Mouse (Mus musculus) limb, embryonic 15.5 days (tissue): ENCODE results near the gene Sh3d19. TPM values are rescaled to one million over a fixed set of nuclear protein-coding genes. Genes with fewer than 3 reads are reported as not detected.

Experiments
- ATAC-seq: fragments of 200-750 bp; cut with Nextera tagmentation; 2 replicates; pipeline ENCODE4 v1.8.0; 2017; ENCODE audit warnings: low read depth, moderate TSS enrichment; ENCODE audit not compliant: insufficient number of reproducible peaks, low FRiP score, low TSS enrichment
- H3K27ac ChIP-seq: fragments of 300-500 bp; sonication (generic); 2 replicates; pipeline ENCODE4 v1.5.1; 2015; ENCODE audit warnings: moderate library complexity, mild to moderate bottlenecking, inconsistent platforms
- H3K27me3 ChIP-seq: fragments of 300-500 bp; sonication (generic); 2 replicates; pipeline ENCODE4 v1.6.1; 2015; ENCODE audit warnings: inconsistent platforms
- H3K36me3 ChIP-seq: fragments of 300-500 bp; sonication (generic); 2 replicates; pipeline ENCODE4 v1.6.1; 2015; ENCODE audit warnings: inconsistent platforms
- H3K4me1 ChIP-seq: fragments of 300-500 bp; sonication (generic); 2 replicates; pipeline ENCODE4 v1.6.1; 2015; ENCODE audit warnings: inconsistent platforms
- H3K4me2 ChIP-seq: fragments of 300-500 bp; sonication (generic); 2 replicates; pipeline ENCODE4 v1.6.1; 2015; ENCODE audit warnings: mild to moderate bottlenecking, inconsistent platforms
- H3K4me3 ChIP-seq: fragments of 300-500 bp; sonication (generic); 2 replicates; pipeline ENCODE4 v1.5.1; 2015; ENCODE audit warnings: mild to moderate bottlenecking, inconsistent platforms
- H3K9ac ChIP-seq: fragments of 300-500 bp; sonication (generic); 2 replicates; pipeline ENCODE4 v1.6.1; 2015; ENCODE audit warnings: inconsistent platforms
- H3K9me3 ChIP-seq: fragments of 300-500 bp; sonication (generic); 2 replicates; pipeline ENCODE4 v1.6.1; 2016; ENCODE audit warnings: inconsistent platforms
- WGBS: fragments of 180-500 bp; shearing (Covaris S2); methylation state at CpG from one replicate; pipeline ENCODE4 v1.1.7; 2015; 5-methylcytosine and 5-hydroxymethylcytosine counted together
- polyA plus RNA-seq: library from polyadenylated mRNA; unstranded; fragments of >200 nt; fragmentation: Nextera tagmentation; extraction: Ambion mirVana; gene quantifications from 2 replicates; pipeline ENCODE4 v1.2.1, GENCODE M21; 2015

Gene Sh3d19
- polyA plus RNA-seq, 1 experiment from 2014 or later: 41.7 TPM

- Histone ChIP-seq H3K4me2 (no peak overlapping the region), H3K4me1 (peaks cover 18% of the 10 kb centered on the region), H3K9me3 (no peaks in the 10 kb centered on the region), H3K27me3 (no peaks in the 10 kb centered on the region), H3K27ac (peak overlapping the region; percentile 90; the same call in 1 of the 2 replicates), H3K36me3 (peaks cover 2% of the 10 kb centered on the region; the same call in 1 of the 2 replicates), H3K9ac (no peak overlapping the region), H3K4me3 (no peak overlapping the region)
- no peak for ATAC-seq
- 88% methylated on average over 9 of the region's 9 CpGs for WGBS
Observed at GRCm38 (mm10) chr3:86037926-86038484, 67.1 kb downstream of the Sh3d19 start.

- peak overlapping the region; percentile 4; the same call in 1 of the 2 replicates for H3K4me3 ChIP-seq
- H3K9me3 ChIP-seq: no peaks in the 10 kb centered on the region
- H3K27me3 ChIP-seq: no peaks in the 10 kb centered on the region
- peak overlapping the region; percentile 29; the same call in 1 of the 2 replicates for H3K4me2 ChIP-seq
- peaks cover 18% of the 10 kb centered on the region for H3K4me1 ChIP-seq
- peak overlapping the region; percentile 90 for H3K27ac ChIP-seq
- 10% methylated on average over 3 of the region's 3 CpGs for WGBS
- ATAC-seq: no peak
- peaks cover 4% of the 10 kb centered on the region; the same call in 1 of the 2 replicates for H3K36me3 ChIP-seq
- no peak overlapping the region for H3K9ac ChIP-seq
Observed at GRCm38 (mm10) chr3:86038648-86039047, 67.7 kb downstream of the Sh3d19 start.

- H3K27me3 ChIP-seq: no peaks in the 10 kb centered on the region
- peaks cover 4% of the 10 kb centered on the region; the same call in 1 of the 2 replicates for H3K36me3 ChIP-seq
- 0 out of 2 replicates have a peak overlapping the region, but pooled peaks have one; percentile 15 for H3K9ac ChIP-seq
- ATAC-seq: peak; percentile 70; the same call in 1 of the 2 replicates
- H3K4me2 ChIP-seq: peak overlapping the region; percentile 22
- 31% methylated on average over 14 of the region's 14 CpGs for WGBS
- peak overlapping the region; percentile 91 for H3K27ac ChIP-seq
- H3K9me3 ChIP-seq: no peaks in the 10 kb centered on the region
- peaks cover 18% of the 10 kb centered on the region for H3K4me1 ChIP-seq
- H3K4me3 ChIP-seq: peak overlapping the region; percentile 36
Observed at GRCm38 (mm10) chr3:86040286-86041201, 69.6 kb downstream of the Sh3d19 start.

- ATAC-seq: no peak
- H3K4me1 ChIP-seq: no peaks in the 10 kb centered on the region
- H3K9ac ChIP-seq: no peak overlapping the region
- H3K4me3 ChIP-seq: no peak overlapping the region
- peaks cover 31% of the 10 kb centered on the region for H3K36me3 ChIP-seq
- no peaks in the 10 kb centered on the region for H3K9me3 ChIP-seq
- no peak overlapping the region for H3K27ac ChIP-seq
- 94% methylated on average over 9 of the region's 9 CpGs for WGBS
- H3K4me2 ChIP-seq: no peak overlapping the region
- H3K27me3 ChIP-seq: no peaks in the 10 kb centered on the region
Observed at GRCm38 (mm10) chr3:86047686-86048408, 76.9 kb downstream of the Sh3d19 start.

GRCm38 (mm10) chr3:86049041-86049440, 78.1 kb downstream of the Sh3d19 start:
- Histone ChIP-seq H3K27ac (no peak overlapping the region), H3K36me3 (peaks cover 28% of the 10 kb centered on the region), H3K9me3 (no peaks in the 10 kb centered on the region), H3K4me2 (no peak overlapping the region), H3K4me1 (peaks cover 5% of the 10 kb centered on the region), H3K9ac (no peak overlapping the region), H3K27me3 (no peaks in the 10 kb centered on the region), H3K4me3 (no peak overlapping the region)
- WGBS: 79% methylated on average over 2 of the region's 2 CpGs
- ATAC-seq: no peak

GRCm38 (mm10) chr3:86056678-86057077, 85.8 kb downstream of the Sh3d19 start:
- Histone ChIP-seq H3K27me3 (no peaks in the 10 kb centered on the region), H3K9me3 (no peaks in the 10 kb centered on the region), H3K9ac (no peak overlapping the region), H3K36me3 (no peaks in the 10 kb centered on the region), H3K27ac (no peak overlapping the region), H3K4me3 (no peak overlapping the region), H3K4me1 (peaks cover 5% of the 10 kb centered on the region), H3K4me2 (no peak overlapping the region)
- WGBS: 45% methylated on average over 4 of the region's 4 CpGs
- ATAC-seq: no peak

- Histone ChIP-seq H3K36me3 (no peaks in the 10 kb centered on the region), H3K9ac (no peak overlapping the region), H3K4me3 (no peak overlapping the region), H3K27ac (no peak overlapping the region), H3K4me2 (no peak overlapping the region), H3K9me3 (no peaks in the 10 kb centered on the region), H3K4me1 (peaks cover 5% of the 10 kb centered on the region), H3K27me3 (no peaks in the 10 kb centered on the region)
- WGBS: 73% methylated on average over 6 of the region's 6 CpGs
- no peak for ATAC-seq
Observed at GRCm38 (mm10) chr3:86057436-86058095, 86.7 kb downstream of the Sh3d19 start.

GRCm38 (mm10) chr3:86069646-86070250, 98.8 kb downstream of the Sh3d19 start:
- H3K9me3 ChIP-seq: no peaks in the 10 kb centered on the region
- H3K4me3 ChIP-seq: no peak overlapping the region
- ATAC-seq: no peak
- H3K4me1 ChIP-seq: no peaks in the 10 kb centered on the region
- H3K9ac ChIP-seq: no peak overlapping the region
- H3K27ac ChIP-seq: no peak overlapping the region
- no peaks in the 10 kb centered on the region for H3K36me3 ChIP-seq
- no peak overlapping the region for H3K4me2 ChIP-seq
- H3K27me3 ChIP-seq: no peaks in the 10 kb centered on the region
- 87% methylated on average over 11 of the region's 11 CpGs for whole genome bisulfite sequencing

- no peaks in the 10 kb centered on the region for H3K36me3 ChIP-seq
- H3K4me1 ChIP-seq: no peaks in the 10 kb centered on the region
- no peak overlapping the region for H3K27ac ChIP-seq
- no peaks in the 10 kb centered on the region for H3K27me3 ChIP-seq
- no peaks in the 10 kb centered on the region for H3K9me3 ChIP-seq
- WGBS: 85% methylated on average over 7 of the region's 7 CpGs
- no peak for ATAC-seq
- H3K4me3 ChIP-seq: no peak overlapping the region
- no peak overlapping the region for H3K9ac ChIP-seq
- H3K4me2 ChIP-seq: no peak overlapping the region
Observed at GRCm38 (mm10) chr3:86070799-86071198, 99.9 kb downstream of the Sh3d19 start.

- Histone ChIP-seq H3K27me3 (no peaks in the 10 kb centered on the region), H3K4me1 (no peaks in the 10 kb centered on the region), H3K9ac (no peak overlapping the region), H3K4me3 (no peak overlapping the region), H3K36me3 (no peaks in the 10 kb centered on the region), H3K27ac (no peak overlapping the region), H3K4me2 (no peak overlapping the region), H3K9me3 (no peaks in the 10 kb centered on the region)
- no peak for ATAC-seq
- 68% methylated on average over 3 of the region's 3 CpGs for WGBS
Observed at GRCm38 (mm10) chr3:86072066-86072465, 101.2 kb downstream of the Sh3d19 start.

GRCm38 (mm10) chr3:86072889-86073288, 102.0 kb downstream of the Sh3d19 start:
- Histone ChIP-seq H3K27ac (no peak overlapping the region), H3K4me3 (no peak overlapping the region), H3K27me3 (no peaks in the 10 kb centered on the region), H3K4me2 (no peak overlapping the region), H3K9ac (no peak overlapping the region), H3K36me3 (no peaks in the 10 kb centered on the region), H3K4me1 (no peaks in the 10 kb centered on the region), H3K9me3 (no peaks in the 10 kb centered on the region)
- WGBS: 72% methylated on average over 5 of the region's 5 CpGs
- no peak for ATAC-seq
